Mouse (Mus musculus) embryo, embryonic 9.5 days (tissue): ENCODE measurements around the gene Ephx1.
A peak's percentile ranks its signal among the peaks of the same experiment; 100 is the strongest.

Source experiments
- DNase-seq: peaks from one replicate; pipeline ENCODE4 v3.0.0-alpha.2; 2017; ENCODE audit errors: extremely low spot score

Ephx1 gene

GRCm38 (mm10) chr1:180976110-180976679 is 44.5 kb downstream of the Ephx1 start:
- DNase-seq = no peak

- DNase-seq = peak; percentile 66
These were observed 46.5 kb downstream of the Ephx1 start for GRCm38 (mm10) chr1:180974126-180974746.

DNA sequence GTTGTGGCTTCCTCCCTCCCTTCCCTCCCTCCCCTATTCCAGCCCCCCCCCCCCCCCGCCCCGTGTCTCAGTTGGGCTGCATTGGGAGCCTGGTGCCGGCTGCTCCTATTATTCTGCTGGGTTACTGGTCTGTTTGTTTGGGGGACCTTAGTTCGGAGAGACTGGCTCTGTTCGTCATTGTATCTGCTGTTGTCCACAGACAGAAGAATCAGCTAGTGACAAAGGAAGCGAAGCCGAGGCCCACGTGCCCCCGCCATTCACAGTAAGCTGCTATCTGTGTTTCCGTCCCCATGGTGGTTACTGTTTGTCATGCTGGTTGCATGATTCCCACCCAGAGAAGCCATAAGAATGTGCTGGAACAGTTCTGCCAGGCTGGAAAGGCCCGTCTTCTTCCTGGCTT is 47.8 kb downstream of the Ephx1 start:
- no peak for DNase-seq

GRCm38 (mm10) chr1:180967261-180967660 is 53.4 kb downstream of the Ephx1 start:
- no peak for DNase-seq

- no peak for DNase-seq
These were observed 54.2 kb downstream of the Ephx1 start for GRCm38 (mm10) chr1:180966542-180966941.

DNA sequence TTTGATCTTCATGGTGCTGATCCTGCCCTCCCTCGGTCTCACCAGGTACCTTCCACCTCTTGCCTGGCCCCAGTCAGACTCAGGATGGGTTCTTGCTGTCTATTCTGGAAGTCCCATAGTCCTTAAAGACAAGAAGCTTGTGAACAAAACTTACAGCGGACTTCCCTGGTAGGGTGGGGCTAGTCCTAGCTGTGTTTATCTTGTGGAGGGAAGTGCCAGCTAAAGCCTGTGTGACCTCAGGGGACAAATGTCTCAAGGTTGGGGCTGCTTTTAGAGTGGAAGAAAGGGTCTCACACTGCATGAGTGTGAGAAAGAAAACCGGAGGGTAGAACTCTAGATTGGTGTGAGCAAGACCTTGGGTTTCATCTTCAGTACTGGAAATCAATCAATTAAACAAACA is 54.9 kb downstream of the Ephx1 start:
- no peak for DNase-seq

GRCm38 (mm10) chr1:180958797-180959196 is 61.9 kb downstream of the Ephx1 start:
- no peak for DNase-seq

DNA sequence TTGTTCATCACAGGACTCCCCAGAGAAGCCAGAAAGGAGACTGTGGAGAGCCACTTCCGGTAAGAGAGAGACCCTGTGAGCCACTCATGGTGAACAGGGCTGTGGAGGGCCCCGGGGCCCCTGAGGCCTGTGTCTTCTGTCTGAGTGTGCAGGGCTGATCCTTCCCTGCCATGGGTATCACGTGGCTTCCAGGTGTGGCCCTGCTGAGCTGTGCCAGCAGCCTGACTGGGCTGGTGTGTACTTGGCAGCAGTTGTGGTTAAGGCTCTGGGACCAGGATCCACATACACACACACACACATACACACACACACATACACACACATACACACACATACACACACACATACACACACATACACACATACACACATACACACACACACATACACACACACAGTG is 62.7 kb downstream of the Ephx1 start:
- no peak for DNase-seq

DNA sequence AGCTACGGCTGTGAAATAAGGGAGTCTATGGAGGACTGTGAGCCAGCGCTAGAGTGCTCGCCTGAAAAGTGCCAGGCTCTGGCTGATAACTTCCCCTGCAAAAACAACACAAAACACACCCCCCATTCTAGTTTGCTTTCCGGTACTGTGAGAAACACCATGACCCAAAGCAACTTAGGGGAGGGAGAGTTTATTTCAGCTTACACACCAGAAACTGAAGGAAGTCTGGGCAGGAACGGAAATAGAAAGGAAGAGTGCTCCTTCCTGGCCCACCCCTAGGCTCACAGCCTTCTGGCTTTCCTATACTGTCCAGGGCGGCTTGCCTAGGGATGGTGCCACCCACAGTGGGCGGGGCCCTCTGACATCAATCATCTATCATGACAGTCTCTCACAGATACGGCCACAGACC is 63.7 kb downstream of the Ephx1 start:
- no peak for DNase-seq

DNA sequence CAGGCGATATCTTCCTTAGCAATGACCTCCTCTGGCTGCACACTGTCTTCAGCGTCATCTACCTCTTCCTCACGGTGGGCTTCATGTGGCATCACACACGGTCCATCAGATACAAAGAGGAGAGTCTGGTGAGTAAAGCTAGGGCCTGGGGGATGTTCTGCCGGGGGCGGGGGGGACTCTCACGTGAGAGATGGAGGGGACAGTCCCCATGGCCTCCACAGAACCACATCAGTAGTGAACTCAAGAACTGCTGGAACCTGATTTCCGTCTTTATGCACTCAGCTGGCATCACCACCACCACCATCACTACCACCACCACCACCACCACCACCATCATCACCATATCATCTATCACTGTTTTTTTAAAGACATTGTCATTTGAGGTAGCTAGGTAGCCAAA is 64.3 kb downstream of the Ephx1 start:
- no peak for DNase-seq

GRCm38 (mm10) chr1:180952808-180953207 is 67.9 kb downstream of the Ephx1 start:
- DNase-seq = no peak

DNA sequence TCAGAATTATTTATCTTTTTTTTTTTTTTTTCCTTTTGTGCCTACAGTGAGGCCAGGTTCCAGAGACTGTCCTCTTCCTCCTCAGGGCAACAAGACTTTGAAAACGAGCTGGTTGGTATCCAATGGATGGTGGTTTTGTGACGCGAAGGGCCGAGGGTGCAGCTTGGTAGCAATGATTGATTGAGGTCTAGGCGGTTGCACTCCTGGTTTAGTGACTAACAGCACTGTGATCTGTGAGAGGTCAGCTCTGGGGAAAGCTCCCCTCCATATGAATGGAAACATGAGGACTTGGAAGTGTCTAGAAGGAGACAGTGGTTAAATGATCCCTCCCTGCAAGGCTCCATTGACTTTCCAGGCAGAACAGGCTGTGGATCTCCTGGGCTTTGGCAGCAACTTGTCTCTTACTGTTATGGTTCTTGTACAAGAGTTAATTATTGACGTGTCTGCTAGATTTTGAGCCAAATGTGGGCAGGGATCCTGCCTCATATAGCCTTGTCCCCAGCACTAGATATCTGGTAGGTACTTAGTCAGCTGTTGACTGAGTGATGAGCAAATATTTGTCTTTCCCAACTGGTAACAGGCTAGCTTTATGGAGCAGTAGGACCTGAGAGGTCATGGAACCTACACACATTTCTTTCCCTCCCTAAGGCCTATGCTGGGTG is 68.5 kb downstream of the Ephx1 start:
- no peak for DNase-seq

DNA sequence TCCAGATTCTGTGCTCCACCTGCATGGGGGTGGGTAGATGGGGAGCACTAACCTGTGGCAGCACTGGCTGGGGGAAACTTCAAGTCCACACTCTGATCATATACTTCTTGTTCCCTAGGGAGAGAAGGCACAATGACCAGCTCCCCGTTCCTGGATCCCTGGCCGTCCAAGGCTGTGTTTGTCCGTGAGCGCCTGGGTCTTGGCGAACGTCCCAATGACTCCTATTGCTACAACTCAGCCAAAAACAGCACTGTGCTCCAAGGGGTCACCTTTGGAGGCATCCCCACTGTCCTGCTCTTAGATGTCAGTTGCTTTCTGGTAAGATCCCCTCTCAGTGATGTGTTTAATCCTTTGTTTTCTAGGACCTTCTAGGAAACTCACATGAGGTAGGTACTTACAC is 74.3 kb downstream of the Ephx1 start:
- DNase-seq = no peak

DNA sequence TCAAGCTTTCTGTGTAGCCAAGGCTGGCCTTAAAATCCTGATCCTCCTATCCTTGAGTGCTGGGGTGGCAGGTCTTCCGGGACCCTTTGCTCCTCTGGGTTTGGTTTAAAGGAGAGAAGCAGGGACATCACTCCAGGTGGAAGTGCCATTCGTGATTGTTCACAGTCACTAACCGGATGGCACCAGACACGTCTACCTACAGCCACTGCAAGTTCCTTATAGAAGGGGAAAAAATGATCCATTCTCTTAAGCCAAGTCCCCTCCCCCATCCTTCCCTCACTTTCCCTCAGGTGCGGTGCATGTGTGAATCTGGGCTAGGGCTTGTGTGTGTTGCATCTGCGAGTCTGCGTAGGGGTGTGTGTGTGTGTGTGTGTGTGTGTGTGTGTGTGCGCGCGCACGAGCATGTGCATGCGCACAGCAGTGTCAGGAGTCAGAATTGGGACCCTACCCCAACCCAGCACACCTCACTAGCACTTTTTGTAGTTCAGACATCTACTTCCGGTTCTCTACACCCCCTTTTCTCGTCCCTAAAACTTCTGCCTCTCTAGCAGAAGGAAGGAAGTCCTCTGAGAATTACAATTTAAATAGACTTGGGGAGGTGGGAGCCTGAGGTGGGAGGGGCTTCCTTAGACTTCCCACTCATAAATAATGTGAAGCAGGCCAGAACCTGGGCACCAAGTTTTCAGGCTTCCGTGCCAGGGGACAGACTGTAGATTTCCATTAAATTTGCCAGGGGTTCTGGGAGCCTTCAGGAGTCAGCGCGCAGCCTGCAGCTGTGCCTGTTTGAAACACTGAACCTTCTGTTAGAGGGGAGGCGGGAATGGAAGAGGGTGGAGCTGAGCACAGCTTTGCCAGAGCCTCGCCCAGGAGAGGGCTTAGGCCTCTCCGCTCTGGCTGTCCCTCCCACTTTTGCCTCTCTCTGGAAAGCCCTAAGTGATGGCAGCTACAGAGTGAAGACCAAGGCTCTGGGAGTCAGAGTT is 75.4 kb downstream of the Ephx1 start:
- peak; percentile 47 for DNase-seq

- no peak for DNase-seq
These were observed 76.2 kb downstream of the Ephx1 start for GRCm38 (mm10) chr1:180944553-180944952.

DNA sequence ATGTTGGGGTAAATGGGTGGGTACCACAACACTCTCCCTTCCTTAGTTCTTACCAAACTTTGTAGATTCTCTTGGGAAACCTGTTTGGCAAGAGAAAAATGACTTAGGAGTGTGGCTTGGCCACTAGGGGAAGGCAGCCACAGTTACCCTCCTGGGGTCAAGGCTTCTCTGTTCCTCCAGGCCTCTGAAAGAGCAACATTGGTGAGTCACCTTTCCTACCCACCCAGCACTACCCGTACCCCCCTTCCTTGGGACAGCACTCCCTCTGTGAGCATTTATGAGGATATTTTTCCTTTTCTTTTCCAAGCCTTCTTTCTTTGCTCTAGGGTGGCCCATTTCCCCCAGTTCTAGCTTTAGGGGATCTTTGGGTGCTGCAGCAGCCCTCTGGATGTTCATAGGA is 76.8 kb downstream of the Ephx1 start:
- DNase-seq = no peak

GRCm38 (mm10) chr1:180943032-180943644 is 77.6 kb downstream of the Ephx1 start:
- no peak for DNase-seq

DNA sequence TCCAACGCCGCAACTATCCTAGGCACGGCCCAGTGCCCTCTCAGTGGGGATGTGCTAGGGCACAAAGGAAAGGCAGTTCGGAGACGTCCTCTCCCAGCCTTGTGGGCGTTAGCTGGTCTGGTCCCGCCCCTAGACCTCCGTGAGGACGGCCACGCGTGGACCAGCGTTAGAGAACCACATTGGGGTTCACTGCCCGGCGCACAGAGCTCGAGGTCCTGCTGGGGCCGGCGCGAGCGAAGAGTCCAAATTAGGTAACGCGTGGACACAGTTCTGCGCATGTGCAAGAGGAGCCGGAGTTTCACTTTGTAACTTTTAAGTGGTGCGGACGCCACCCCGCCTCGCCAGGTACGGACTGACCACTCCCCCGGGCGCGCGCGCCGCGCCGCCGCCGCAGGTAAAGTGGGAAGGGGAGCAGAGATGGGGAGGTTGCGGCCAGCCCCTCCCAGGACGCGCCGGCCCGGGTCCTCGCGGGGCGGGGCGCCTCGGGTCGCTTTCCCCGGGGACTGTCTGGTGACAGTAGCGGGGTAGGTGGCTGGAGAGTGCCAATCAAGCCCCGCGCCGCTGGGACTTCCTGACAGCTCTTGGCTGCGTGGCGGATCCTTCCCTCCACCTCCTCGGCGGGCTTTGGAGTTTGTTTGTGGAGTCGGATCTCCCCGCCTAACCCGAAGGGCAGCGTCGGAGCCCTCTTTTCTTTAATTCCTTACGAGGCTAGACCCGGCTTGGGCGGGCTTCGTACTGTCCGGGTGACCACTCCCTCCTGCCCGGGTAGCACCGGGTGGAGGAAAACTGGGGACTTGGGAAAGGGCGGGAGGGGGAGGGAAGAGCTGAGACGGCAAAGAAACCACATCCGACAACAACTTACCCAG is 78.3 kb downstream of the Ephx1 start, which contains the start of gene Tmem63a:
Gene Tmem63a, plus strand, starts transcription at position 179 of the 866 bp plus-strand sequence.
- DNase-seq = peak; percentile 78

DNA sequence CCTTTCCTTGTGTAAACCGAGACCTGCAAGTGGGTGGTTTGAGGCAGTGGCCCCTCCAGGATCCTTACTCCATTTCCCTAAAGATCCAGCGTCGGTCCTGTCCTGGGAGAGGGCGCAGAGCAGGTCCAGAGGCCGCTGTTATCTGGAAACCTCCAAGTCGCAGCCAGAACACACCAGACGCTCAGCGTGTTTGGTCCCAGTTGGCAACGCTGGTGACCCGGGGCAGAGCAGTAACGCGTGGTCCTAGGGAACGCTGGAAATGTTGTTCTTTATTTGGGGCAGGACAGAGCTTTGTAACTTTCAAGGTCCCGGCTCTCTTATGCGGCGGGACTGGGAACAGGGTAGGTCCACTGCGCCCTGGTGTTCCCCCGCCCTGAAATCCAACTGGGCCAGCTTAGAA is 79.0 kb downstream of the Ephx1 start:
- peak; percentile 35 for DNase-seq

GRCm38 (mm10) chr1:180940776-180941460 is 79.8 kb downstream of the Ephx1 start:
- DNase-seq = no peak
